ENCODE assay signal across 10 mouse cellular contexts in genomic region chr9:118556951-118557780, GRCm38 (mm10). TPM values are rescaled to one million over a fixed set of nuclear protein-coding genes. Genes with fewer than 3 reads are reported as not detected.
DNase-seq lines count a peak whose midpoint lies in the region; ATAC-seq and TF ChIP-seq lines count a peak whose summit lies in the region.
"Had no signal": no experiment of that assay in that cellular context is flagged by ENCODE, and none has a peak within 500 bp of the region (broad histone marks: within the 10 kb centered on the region; RNA-seq: fewer than 3 reads in every experiment).

No protein-coding gene starts in this region.

- peaks cover 96% of the 10 kb centered on the region for H3K36me3 ChIP-seq in heart, embryonic 10.5 days
- H3K36me3 ChIP-seq in forebrain, postnatal 0 days (ENCODE audit: insufficient read depth): peaks cover 80% of the 10 kb centered on the region
- H3K36me3 ChIP-seq in hindbrain, embryonic 16.5 days (ENCODE audit: control insufficient read depth, insufficient read depth, low read length): peaks cover 50% of the 10 kb centered on the region
- H3K36me3 ChIP-seq in lung, embryonic 15.5 days: peaks cover 78% of the 10 kb centered on the region
- peaks cover 63% of the 10 kb centered on the region for H3K36me3 ChIP-seq in stomach, postnatal 0 days (ENCODE audit: control insufficient read depth, insufficient read depth, low read length)

- no peak for TF ChIP-seq CTCF in forebrain, postnatal 0 days (IDR thresholded peaks at IDR 0.05; ENCODE audit: low read depth)
- no peak for TF ChIP-seq CTCF in stomach, postnatal 0 days (IDR thresholded peaks at IDR 0.05; ENCODE audit: low read depth)

- no peak overlapping the region for H3K4me3 ChIP-seq in heart, embryonic 10.5 days
- H3K4me3 ChIP-seq in forebrain, postnatal 0 days (ENCODE audit: low read depth, low read length): no peak overlapping the region
- H3K4me3 ChIP-seq in hindbrain, embryonic 16.5 days (ENCODE audit: low read length): no peak overlapping the region
- H3K4me3 ChIP-seq in lung, embryonic 15.5 days: no peak overlapping the region
- H3K4me3 ChIP-seq in stomach, postnatal 0 days (ENCODE audit: low read depth, low read length): no peak overlapping the region
- H3K4me3 ChIP-seq: embryonic facial prominence, embryonic 13.5 days had no signal

- ATAC-seq in forebrain, postnatal 0 days: peak; percentile 59
- peak; percentile 37; the same call in 1 of the 2 replicates for ATAC-seq in hindbrain, embryonic 16.5 days
- ATAC-seq in lung, embryonic 15.5 days (ENCODE audit: borderline replicate concordance, extremely low read depth, low FRiP score, low TSS enrichment): 0 out of 2 replicates have a peak, but pooled peaks have one; percentile 11
- no peak for ATAC-seq in stomach, postnatal 0 days (ENCODE audit: low FRiP score, low TSS enrichment)

- peak; percentile 49 to 59 for DNase-seq in heart, adult 18-20 months
- no peak for DNase-seq in heart, embryonic 10.5 days (ENCODE audit: low spot score)
- peak; percentile 28 for DNase-seq in forebrain, postnatal 0 days
- no peak for DNase-seq in B cell, adult 2 months
- no peak for DNase-seq in stomach, postnatal 0 days (ENCODE audit: low spot score)
- no peak for DNase-seq in thymus, postnatal 36 days

- H3K27ac ChIP-seq in heart, embryonic 10.5 days: no peak overlapping the region; the same call in 1 of the 2 replicates
- no peak overlapping the region for H3K27ac ChIP-seq in forebrain, postnatal 0 days (ENCODE audit: low read depth, low read length)
- peak overlapping the region; percentile 39; the same call in 1 of the 2 replicates for H3K27ac ChIP-seq in hindbrain, embryonic 16.5 days (ENCODE audit: low read depth, low read length)
- H3K27ac ChIP-seq in lung, embryonic 15.5 days: no peak overlapping the region
- H3K27ac ChIP-seq in stomach, postnatal 0 days (replicated peaks): no peak overlapping the region
- H3K27ac ChIP-seq: embryonic facial prominence, embryonic 13.5 days had no signal

- 88% methylated on average over 24 of the region's 24 CpGs for WGBS in heart, embryonic 10.5 days
- 64% methylated on average over 24 of the region's 24 CpGs for WGBS in forebrain, postnatal 0 days
- 73% methylated on average over 24 of the region's 24 CpGs for WGBS in hindbrain, embryonic 16.5 days
- WGBS in lung, embryonic 15.5 days: 76% methylated on average over 24 of the region's 24 CpGs
- WGBS in stomach, postnatal 0 days: 85% methylated on average over 24 of the region's 24 CpGs

- no peak for TF ChIP-seq EP300 in stomach, postnatal 0 days (optimal IDR thresholded peaks at IDR 0.05)

- no peaks in the 10 kb centered on the region for H3K27me3 ChIP-seq in heart, embryonic 10.5 days (ENCODE audit: insufficient read depth, poor library complexity, severe bottlenecking)
- H3K27me3 ChIP-seq in forebrain, postnatal 0 days (ENCODE audit: insufficient read depth, low read length): no peaks in the 10 kb centered on the region
- no peaks in the 10 kb centered on the region for H3K27me3 ChIP-seq in hindbrain, embryonic 16.5 days (replicated peaks; ENCODE audit: control insufficient read depth, insufficient read depth, low read length)
- no peaks in the 10 kb centered on the region for H3K27me3 ChIP-seq in lung, embryonic 15.5 days
- H3K27me3 ChIP-seq in stomach, postnatal 0 days (ENCODE audit: control insufficient read depth, insufficient read depth, low read length): no peaks in the 10 kb centered on the region
- H3K27me3 ChIP-seq: embryonic facial prominence, embryonic 13.5 days had no signal

- no peaks in the 10 kb centered on the region for H3K9me3 ChIP-seq in heart, embryonic 10.5 days
- H3K9me3 ChIP-seq in forebrain, postnatal 0 days (ENCODE audit: low read length): no peaks in the 10 kb centered on the region
- no peaks in the 10 kb centered on the region for H3K9me3 ChIP-seq in hindbrain, embryonic 16.5 days (ENCODE audit: control insufficient read depth, low read length)
- H3K9me3 ChIP-seq in lung, embryonic 15.5 days: no peaks in the 10 kb centered on the region
- no peaks in the 10 kb centered on the region for H3K9me3 ChIP-seq in stomach, postnatal 0 days (ENCODE audit: control insufficient read depth, low read length)
- H3K9me3 ChIP-seq: embryonic facial prominence, embryonic 13.5 days; G1E had no signal

- no peak overlapping the region for H3K9ac ChIP-seq in forebrain, postnatal 0 days
- H3K9ac ChIP-seq in hindbrain, embryonic 16.5 days (ENCODE audit: low read depth, low read length): no peak overlapping the region
- H3K9ac ChIP-seq in lung, embryonic 15.5 days: no peak overlapping the region
- no peak overlapping the region for H3K9ac ChIP-seq in stomach, postnatal 0 days (ENCODE audit: low read length)
- H3K9ac ChIP-seq: embryonic facial prominence, embryonic 13.5 days had no signal

- no peak overlapping the region for H3K4me2 ChIP-seq in forebrain, postnatal 0 days (ENCODE audit: low read depth)
- no peak overlapping the region for H3K4me2 ChIP-seq in hindbrain, embryonic 16.5 days (ENCODE audit: low read length)
- H3K4me2 ChIP-seq in lung, embryonic 15.5 days: no peak overlapping the region
- no peak overlapping the region for H3K4me2 ChIP-seq in stomach, postnatal 0 days (replicated peaks; ENCODE audit: low read depth)
- H3K4me2 ChIP-seq: embryonic facial prominence, embryonic 13.5 days had no signal

- H3K4me1 ChIP-seq in heart, embryonic 10.5 days: no peaks in the 10 kb centered on the region
- H3K4me1 ChIP-seq in forebrain, postnatal 0 days (ENCODE audit: insufficient read depth): no peaks in the 10 kb centered on the region
- no peaks in the 10 kb centered on the region for H3K4me1 ChIP-seq in hindbrain, embryonic 16.5 days (ENCODE audit: control insufficient read depth, insufficient read depth, low read depth, low read length)
- H3K4me1 ChIP-seq in lung, embryonic 15.5 days: no peaks in the 10 kb centered on the region
- no peaks in the 10 kb centered on the region for H3K4me1 ChIP-seq in stomach, postnatal 0 days (replicated peaks; ENCODE audit: control insufficient read depth, insufficient read depth)
- H3K4me1 ChIP-seq: embryonic facial prominence, embryonic 13.5 days had no signal

RNA-seq across cellular contexts. Expression of gene Itga9, which starts 49.3 kb away (rescaled TPM):
- 10 to 100 TPM; 35.0 to 36.2 TPM for total RNA-seq in heart, adult 18-20 months (2021)
- 8.3 and 8.9 TPM in 2 replicates for polyA plus RNA-seq in heart, embryonic 10.5 days (2016; fragmentation: Nextera tagmentation; extraction: Ambion mirVana)
- 2.6 and 3.3 TPM in 2 replicates for total RNA-seq in forebrain, postnatal 0 days (2014; rRNA removed)
- polyA plus RNA-seq in forebrain, postnatal 0 days (2015; fragmentation: Nextera tagmentation; extraction: Ambion mirVana): 0.57 and 0.99 TPM in 2 replicates
- polyA plus RNA-seq in hindbrain, embryonic 16.5 days (2015; fragmentation: Nextera tagmentation; extraction: Ambion mirVana): 0.74 and 0.91 TPM in 2 replicates
- polyA plus RNA-seq in lung, embryonic 15.5 days (2015; fragmentation: Nextera tagmentation; extraction: Ambion mirVana): 23.4 and 23.8 TPM in 2 replicates
- 4.2 and 5.3 TPM in 2 replicates for polyA plus RNA-seq in stomach, postnatal 0 days (2015; fragmentation: Nextera tagmentation; extraction: Ambion mirVana)
- polyA plus RNA-seq: G1E had no signal

RNA-seq across cellular contexts. Expression of gene Golga4, which starts 51.1 kb away (rescaled TPM):
- 100 to 1,000 TPM; 383 to 397 TPM for total RNA-seq in heart, adult 18-20 months (2021)
- polyA plus RNA-seq in heart, embryonic 10.5 days (2016; fragmentation: Nextera tagmentation; extraction: Ambion mirVana): 55.0 and 60.0 TPM in 2 replicates
- 42.5 and 51.6 TPM in 2 replicates for total RNA-seq in forebrain, postnatal 0 days (2014; rRNA removed)
- 13.1 and 23.9 TPM in 2 replicates for polyA plus RNA-seq in forebrain, postnatal 0 days (2015; fragmentation: Nextera tagmentation; extraction: Ambion mirVana)
- polyA plus RNA-seq in hindbrain, embryonic 16.5 days (2015; fragmentation: Nextera tagmentation; extraction: Ambion mirVana): 36.5 and 38.9 TPM in 2 replicates
- 39.2 and 43.5 TPM in 2 replicates for polyA plus RNA-seq in lung, embryonic 15.5 days (2015; fragmentation: Nextera tagmentation; extraction: Ambion mirVana)
- polyA plus RNA-seq in stomach, postnatal 0 days (2015; fragmentation: Nextera tagmentation; extraction: Ambion mirVana): 34.2 and 37.0 TPM in 2 replicates

Comparison
In these comparisons a context has a peak if more than half of its experiments do, and no peak if none do; other contexts are left out.
1. DNase-seq: peak in heart, adult 18-20 months (2 of 2) and forebrain, postnatal 0 days (single experiment); none in heart, embryonic 10.5 days (single experiment), B cell, adult 2 months (0 of 2), stomach, postnatal 0 days (single experiment) and thymus, postnatal 36 days (0 of 2).